Mouse (Mus musculus): ENCODE data around the gene Vkorc1l1.

Vkorc1l1 gene

DNA sequence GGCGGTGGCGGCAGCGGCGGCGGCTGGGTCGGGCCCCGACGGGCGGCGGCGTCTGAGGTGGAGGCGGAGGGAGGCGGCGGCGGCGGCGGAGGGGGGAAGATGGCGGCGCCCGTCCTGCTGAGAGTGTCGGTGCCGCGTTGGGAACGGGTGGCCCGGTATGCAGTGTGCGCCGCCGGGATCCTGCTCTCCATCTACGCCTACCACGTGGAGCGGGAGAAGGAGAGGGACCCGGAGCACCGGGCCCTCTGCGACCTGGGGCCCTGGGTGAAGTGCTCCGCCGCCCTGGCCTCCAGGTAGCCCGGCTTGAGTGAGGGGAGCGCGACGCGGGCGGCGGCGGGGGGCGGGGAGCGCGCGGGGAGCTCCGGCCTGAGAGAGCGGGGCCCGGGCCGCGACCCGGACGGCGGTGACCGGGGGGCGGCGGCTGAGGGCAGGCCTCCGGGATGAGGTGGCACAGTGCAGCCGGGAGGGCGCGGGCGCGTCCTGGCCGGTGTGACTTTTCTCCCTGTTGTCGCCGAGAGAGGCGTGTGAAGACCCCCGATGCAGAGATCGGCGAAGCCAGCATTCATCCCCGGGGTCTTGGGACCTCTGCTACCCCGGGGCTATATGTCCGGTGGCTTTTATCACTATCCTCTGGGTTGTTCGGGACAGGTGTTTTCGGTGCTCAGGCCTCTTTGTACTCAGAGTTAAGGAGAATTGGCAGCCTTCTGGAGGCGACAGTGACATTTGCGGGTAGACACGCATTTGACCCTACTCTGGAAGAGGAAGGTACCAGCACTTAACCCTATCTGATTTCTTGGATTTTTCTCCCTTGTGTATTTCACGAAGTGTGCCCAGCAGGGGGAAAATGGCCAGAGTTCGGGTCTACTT lies 536 bp downstream of the Vkorc1l1 start:
- DNase-seq = peak; percentile 24 to 40

- no peak for DNase-seq
Measured at GRCm38 (mm10) chr5:129943402-129943801, 1.6 kb downstream of the Vkorc1l1 start.

DNA sequence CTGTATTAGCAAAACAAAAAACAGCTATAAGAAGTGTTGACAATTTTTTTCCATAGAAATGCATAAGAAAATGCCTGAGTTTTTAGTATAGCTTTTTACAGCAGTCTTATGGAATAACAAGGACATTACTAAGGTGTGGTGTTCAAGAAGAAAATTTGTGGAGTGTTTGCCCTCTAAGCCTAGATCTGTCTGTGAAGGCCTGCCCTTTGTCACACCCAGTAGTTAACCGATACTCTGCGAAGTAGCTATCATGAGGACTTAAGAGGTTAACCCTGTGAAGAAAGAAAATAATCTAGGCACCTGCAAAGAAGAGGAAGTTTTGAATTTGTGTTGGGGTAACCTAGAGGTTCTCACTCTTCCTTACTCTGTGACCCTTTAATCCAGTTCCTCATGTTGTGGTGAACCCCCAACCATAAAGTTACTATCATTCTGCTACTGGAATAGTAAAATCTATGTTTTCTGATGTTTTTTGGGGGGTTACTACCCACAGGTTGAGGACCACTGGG lies 5.8 kb downstream of the Vkorc1l1 start:
- no peak for DNase-seq

DNA sequence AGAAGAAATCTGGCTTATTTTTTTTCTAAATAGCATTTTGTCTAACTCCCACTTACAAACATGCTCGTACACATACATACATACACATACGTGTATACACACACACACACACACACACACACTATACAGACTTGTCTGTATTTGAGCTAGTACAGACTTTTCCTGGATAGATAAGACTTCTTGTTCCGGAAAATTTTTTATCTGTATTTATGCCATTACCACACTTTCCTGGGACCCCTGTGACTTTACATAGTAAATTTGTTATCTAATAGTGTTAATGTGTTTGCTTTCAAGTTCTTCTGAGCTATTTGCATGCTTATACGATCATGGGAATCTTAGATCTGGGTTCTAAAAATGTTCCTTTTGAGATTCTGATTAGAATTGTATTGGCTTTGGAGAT lies 10.4 kb downstream of the Vkorc1l1 start:
- no peak for DNase-seq

GRCm38 (mm10) chr5:129954473-129955254 lies 12.9 kb downstream of the Vkorc1l1 start:
- DNase-seq = peak; percentile 46 to 51

DNA sequence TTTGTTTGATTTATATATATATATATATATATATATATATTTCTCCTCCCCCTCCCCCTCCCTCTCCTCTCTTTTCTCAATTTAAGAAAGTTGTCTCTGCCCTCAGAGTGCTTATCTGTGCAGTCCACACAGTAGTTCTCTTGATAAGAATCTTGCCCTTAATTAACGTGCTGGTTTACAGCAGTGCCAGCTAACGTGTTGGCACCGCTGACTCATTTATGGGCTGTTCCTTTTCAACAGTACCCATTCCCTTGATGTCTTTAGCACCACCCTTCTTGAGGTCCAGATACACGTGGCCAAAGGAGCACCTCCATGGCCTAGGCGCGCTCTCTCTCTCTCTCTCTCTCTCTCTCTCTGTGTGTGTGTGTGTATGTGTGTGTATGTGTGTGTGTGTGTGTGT lies 14.0 kb downstream of the Vkorc1l1 start:
- DNase-seq = no peak

- no peak for DNase-seq
Measured at GRCm38 (mm10) chr5:129963224-129963623, 21.5 kb downstream of the Vkorc1l1 start.

GRCm38 (mm10) chr5:129966448-129966847 lies 24.7 kb downstream of the Vkorc1l1 start:
- no peak for DNase-seq

GRCm38 (mm10) chr5:129968417-129968816 lies 26.6 kb downstream of the Vkorc1l1 start:
- no peak for DNase-seq

DNA sequence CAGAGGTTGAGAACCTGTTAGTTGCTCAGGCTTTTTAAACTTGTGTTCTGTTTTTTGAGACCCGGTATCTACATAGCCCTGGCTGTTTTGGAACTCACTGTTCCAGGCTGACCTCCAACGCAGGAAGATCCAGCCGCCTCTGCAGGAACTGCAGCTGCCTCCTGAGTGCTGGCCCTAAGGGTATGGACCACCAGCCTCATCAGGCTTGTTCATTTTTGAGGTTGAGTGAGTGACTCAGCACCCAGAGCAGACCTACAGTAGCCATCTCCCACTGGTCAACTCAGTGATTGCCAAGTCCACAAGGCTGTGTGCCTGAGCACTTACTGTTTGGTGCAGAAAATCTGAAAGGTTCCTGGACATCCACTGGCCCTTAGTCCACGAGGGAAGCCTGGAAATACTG lies 29.7 kb downstream of the Vkorc1l1 start:
- no peak for DNase-seq

DNA sequence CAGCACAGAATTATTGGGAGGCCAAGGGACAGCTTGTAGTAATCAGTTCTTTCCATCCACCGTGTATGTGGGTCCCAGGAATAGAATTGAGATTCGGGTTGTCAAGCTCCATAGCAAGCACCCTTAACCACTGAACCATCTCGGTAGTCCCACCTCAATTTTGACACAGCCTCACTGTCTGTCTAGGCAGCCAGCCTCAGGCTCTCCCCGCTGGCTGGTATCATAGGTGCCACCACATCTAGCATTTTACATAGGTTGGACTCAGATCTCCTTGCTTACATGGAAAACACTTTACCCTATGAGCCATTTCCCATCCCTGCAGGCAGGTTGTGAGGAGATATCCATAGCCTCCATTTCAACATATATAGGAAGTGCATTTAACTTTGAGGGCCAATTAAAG lies 32.6 kb downstream of the Vkorc1l1 start:
- DNase-seq = no peak

GRCm38 (mm10) chr5:129974866-129975311 lies 33.1 kb downstream of the Vkorc1l1 start:
- DNase-seq = no peak

GRCm38 (mm10) chr5:129977768-129978167 lies 36.0 kb downstream of the Vkorc1l1 start:
- DNase-seq = no peak

GRCm38 (mm10) chr5:129978608-129979007 lies 36.8 kb downstream of the Vkorc1l1 start:
- DNase-seq = no peak

GRCm38 (mm10) chr5:129980216-129980615 lies 38.4 kb downstream of the Vkorc1l1 start:
- DNase-seq = no peak

GRCm38 (mm10) chr5:129989376-129989775 lies 47.6 kb downstream of the Vkorc1l1 start:
- DNase-seq = no peak

DNA sequence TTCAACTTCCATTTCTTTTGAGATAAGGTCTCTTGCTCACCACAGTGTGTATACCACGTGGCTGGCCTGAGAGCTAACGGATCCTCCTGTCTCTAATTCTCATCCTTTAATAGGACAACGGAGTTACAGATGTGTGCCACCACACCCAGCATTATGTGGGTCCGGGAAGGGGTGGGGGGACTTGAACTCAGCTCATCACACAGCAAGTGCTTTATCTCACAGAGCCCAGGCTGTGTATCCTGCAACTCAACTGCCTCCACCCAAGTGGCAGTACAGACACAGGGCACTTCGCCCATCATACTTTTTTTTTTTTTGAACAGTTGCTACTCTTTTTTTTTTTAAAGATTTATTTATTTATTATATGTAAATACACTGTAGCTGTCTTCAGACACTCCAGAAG lies 50.1 kb downstream of the Vkorc1l1 start:
- no peak for DNase-seq

GRCm38 (mm10) chr5:129993374-129993773 lies 51.6 kb downstream of the Vkorc1l1 start:
- DNase-seq = no peak

DNA sequence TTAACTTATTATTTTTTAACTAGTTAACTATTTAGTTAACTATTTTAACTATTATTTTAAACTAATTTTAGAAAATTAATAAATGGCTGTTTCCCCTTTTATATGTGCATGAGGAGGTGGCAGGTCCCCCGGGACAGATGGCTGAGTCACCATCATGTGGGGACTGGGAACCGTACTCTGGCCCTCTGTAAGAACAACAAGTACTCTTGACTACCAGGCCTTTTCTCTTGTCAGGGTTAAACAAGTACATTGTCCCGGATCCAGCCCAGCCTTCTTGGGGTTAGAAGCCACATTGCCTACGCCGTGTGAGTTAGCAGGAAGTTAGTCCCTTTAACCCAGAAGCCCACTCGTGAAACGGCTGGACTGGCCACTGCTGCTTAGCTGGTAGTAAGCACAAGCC lies 53.2 kb downstream of the Vkorc1l1 start:
- no peak for DNase-seq

DNA sequence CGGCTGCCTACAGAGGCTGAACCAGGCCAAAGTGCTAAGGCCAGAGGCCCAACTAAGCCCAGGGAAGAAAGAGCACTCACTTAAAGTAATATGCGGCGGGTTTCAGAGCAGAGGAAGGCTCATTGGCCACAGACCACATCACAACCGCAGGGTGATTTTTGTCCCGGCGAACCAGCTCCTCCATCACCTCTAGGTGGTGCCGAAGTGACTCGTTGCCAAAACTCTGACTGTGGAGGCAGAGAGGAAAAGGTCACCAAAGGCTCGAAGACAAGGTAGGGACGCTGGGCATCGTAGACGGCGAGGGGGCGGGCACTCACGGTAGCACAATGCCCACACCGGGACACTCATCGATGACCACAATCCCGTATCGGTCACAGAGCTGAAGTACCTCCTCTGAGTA lies 55.9 kb downstream of the Vkorc1l1 start:
- DNase-seq = no peak

- peak; percentile 58 to 63 for DNase-seq
Measured at GRCm38 (mm10) chr5:129999097-129999496, 57.3 kb downstream of the Vkorc1l1 start.

DNA sequence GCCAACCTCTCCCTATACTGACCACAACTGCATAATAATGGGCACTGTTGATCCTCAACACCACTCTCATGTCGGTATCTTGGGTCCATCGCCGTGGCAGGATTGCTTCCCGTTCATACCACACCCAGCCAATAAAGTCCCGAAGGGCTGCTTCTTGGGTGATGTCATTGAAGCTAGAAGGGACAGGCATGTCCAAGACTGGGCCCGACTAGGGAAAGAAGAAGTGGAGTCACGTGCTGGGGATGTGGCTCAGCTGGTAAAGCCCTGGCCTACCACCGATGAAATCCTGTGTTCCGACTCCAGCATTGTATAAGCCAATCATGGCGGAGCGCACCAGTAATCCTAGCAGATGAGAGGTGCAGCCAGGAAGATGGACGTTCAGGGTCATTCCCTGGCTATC lies 59.0 kb downstream of the Vkorc1l1 start:
- no peak for DNase-seq

GRCm38 (mm10) chr5:130001356-130001987 lies 59.7 kb downstream of the Vkorc1l1 start:
- no peak for DNase-seq
